Mouse (Mus musculus): ENCODE measurements around the gene Gm7544. TPM values are rescaled to one million over a fixed set of nuclear protein-coding genes. Genes with fewer than 3 reads are reported as not detected.
"Not testable (repeated sequence)": the region's sequence is repeated elsewhere in the genome, so short reads cannot be mapped to it uniquely, and the experiment has no call there.

The Gm7544 gene
- total RNA-seq, 2 experiments from 2014 or later, result not detected

- DNase-seq (ENCODE audit: low spot score in 2 of 2); intact Hi-C loops (cut with DNase I): not testable (repeated sequence)
Measured at GRCm38 (mm10) chr1:82931326-82931725, 24.5 kb downstream of the Gm7544 start, which contains the start of gene Gm6217. Gene Gm6217, minus strand, starts transcription at chr1:82931399.

GRCm38 (mm10) chr1:82930558-82930957, 25.3 kb downstream of the Gm7544 start:
- DNase-seq (ENCODE audit: low spot score in 2 of 2); intact Hi-C loops (cut with DNase I): not testable (repeated sequence)

GRCm38 (mm10) chr1:82924650-82925049, 31.2 kb downstream of the Gm7544 start, which contains the start of gene A030014E15Rik:
Gene A030014E15Rik, plus strand, starts transcription at chr1:82924917.
- DNase-seq (ENCODE audit: low spot score in 2 of 2), result no peak
- intact Hi-C loops (cut with DNase I), result no loop called here

GRCm38 (mm10) chr1:82913434-82913833, 42.4 kb downstream of the Gm7544 start:
- intact Hi-C loops (cut with DNase I); DNase-seq (ENCODE audit: low spot score in 2 of 2): not testable (repeated sequence)

GRCm38 (mm10) chr1:82913025-82913424, 42.8 kb downstream of the Gm7544 start, which contains the start of gene A030005L19Rik:
Gene A030005L19Rik, plus strand, starts transcription at chr1:82913325.
- intact Hi-C loops (cut with DNase I), result no loop called here
- DNase-seq (ENCODE audit: low spot score in 2 of 2), result no peak

- intact Hi-C loops (cut with DNase I), result no loop called here
- DNase-seq (ENCODE audit: low spot score in 2 of 2), result peak in 1 of 2 experiments; percentile 7
Measured at GRCm38 (mm10) chr1:82905886-82906285, 49.9 kb downstream of the Gm7544 start.

Other genes with a start within 250 kb of the Gm7544 start
- gene Mff, start 231.1 kb downstream of the Gm7544 start, total RNA-seq (2021), result 100 to 1,000 TPM; 274 to 279 TPM
- gene Tm4sf20, start 187.6 kb downstream of the Gm7544 start, total RNA-seq (2021), result not detected
- not detected for gene Gm47791, start 184.8 kb downstream of the Gm7544 start, total RNA-seq (2021)
- 10 to 100 TPM; 81.8 to 88.6 TPM for gene Agfg1, start 116.5 kb downstream of the Gm7544 start, total RNA-seq (2021)
- 1 to 10 TPM in 1 of 2 experiments, under 1 TPM in 1; 0.87 to 1.2 TPM for gene A030005L19Rik, start 42.7 kb downstream of the Gm7544 start, total RNA-seq (2021)
- not detected for gene A030014E15Rik, start 31.1 kb downstream of the Gm7544 start, total RNA-seq (2021)
- not detected for gene Gm6217, start 24.6 kb downstream of the Gm7544 start, total RNA-seq (2021)
- gene A030003K21Rik, start 12.6 kb downstream of the Gm7544 start, total RNA-seq (2021), result not detected
- not detected for gene Gm47955, start 4.3 kb upstream of the Gm7544 start, total RNA-seq (2021)
- not detected for gene Gm47959, start 44.5 kb upstream of the Gm7544 start, total RNA-seq (2021)
- 1 to 10 TPM; 2.8 to 2.9 TPM for gene Slc19a3, start 82.4 kb upstream of the Gm7544 start, total RNA-seq (2021)
- not detected for gene Krtap28-10, start 86.5 kb upstream of the Gm7544 start, total RNA-seq (2021)
- not detected for gene Gm47969, start 88.9 kb upstream of the Gm7544 start, total RNA-seq (2021)
- not detected for gene A030005K14Rik, start 103.4 kb upstream of the Gm7544 start, total RNA-seq (2021)
- gene Krtap28-13, start 104.9 kb upstream of the Gm7544 start, total RNA-seq (2021), result not detected
- gene Ccl20, start 160.8 kb upstream of the Gm7544 start, total RNA-seq (2021), result not detected
- gene Daw1, start 203.7 kb upstream of the Gm7544 start, total RNA-seq (2021), result under 1 TPM; 0.32 to 0.39 TPM